In the genomic region with DNA sequence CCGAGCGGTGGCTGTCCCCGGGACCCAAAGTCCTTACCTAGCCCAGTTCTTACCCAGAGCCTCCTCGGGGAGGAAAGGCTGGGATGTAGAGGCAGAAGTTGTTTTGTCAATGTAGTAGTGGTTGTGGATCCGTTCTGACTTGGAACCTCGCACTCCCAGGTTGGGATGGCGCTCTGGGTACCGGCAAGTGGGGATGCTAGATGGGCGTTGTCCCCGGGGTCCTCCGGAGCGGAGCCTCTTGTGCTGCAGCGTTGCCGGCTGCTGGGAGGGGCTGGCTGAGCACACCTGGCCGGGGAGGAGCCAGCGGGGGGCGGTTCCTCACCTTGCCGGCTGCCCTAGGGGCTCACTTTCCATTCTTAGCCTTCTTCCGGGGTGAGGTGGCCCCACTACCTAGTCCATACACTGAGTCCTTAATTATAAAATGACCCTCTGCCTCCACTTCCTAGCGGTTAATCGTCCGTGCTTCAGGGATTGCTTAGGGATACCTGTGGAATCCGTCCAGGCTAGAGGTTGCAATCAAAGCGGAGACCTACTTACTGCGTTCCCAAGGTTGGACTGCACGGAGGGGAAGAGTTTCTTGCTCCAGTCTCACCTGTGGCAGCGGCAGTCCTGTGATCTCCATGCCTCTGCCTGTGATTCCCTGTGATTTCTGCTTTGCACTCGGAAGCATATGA, we compare ENCODE assay signal across 8 mouse cellular contexts. TPM values are rescaled to one million over a fixed set of nuclear protein-coding genes. Genes with fewer than 3 reads are reported as not detected.
A peak's percentile ranks its signal among the peaks of the same experiment; 100 is the strongest.
DNase-seq lines count a peak whose midpoint lies in the region; ATAC-seq lines count a peak whose summit lies in the region.

No protein-coding gene starts in this region.

- peak overlapping the region; percentile 72 for H3K9ac ChIP-seq in hindbrain, embryonic 15.5 days
- H3K9ac ChIP-seq in liver, embryonic 11.5 days (ENCODE audit: low read depth, low read length): peak overlapping the region; percentile 85

- DNase-seq in retina, postnatal 1 day: peak; percentile 19
- no peak for DNase-seq in retina, embryonic 14.5 days (ENCODE audit: low spot score)
- DNase-seq in embryo, embryonic 9.5 days (ENCODE audit: extremely low spot score): peak; percentile 33
- DNase-seq in liver, embryonic 11.5 days (ENCODE audit: low spot score): peak; percentile 52
- DNase-seq in adrenal gland, adult (ENCODE audit: inconsistent age in 2 of 2, low spot score in 1 of 2): no peak
- no peak for DNase-seq in left cerebral cortex, postnatal 14 days (ENCODE audit: low spot score in 2 of 2)

- H3K4me2 ChIP-seq in hindbrain, embryonic 15.5 days: peak overlapping the region; percentile 89
- peak overlapping the region; percentile 98 for H3K4me2 ChIP-seq in liver, embryonic 11.5 days

- 1% methylated on average over 28 of the region's 28 CpGs for WGBS in hindbrain, embryonic 15.5 days
- 3% methylated on average over 28 of the region's 28 CpGs for WGBS in liver, embryonic 11.5 days

- peak overlapping the region; percentile 76 for H3K4me3 ChIP-seq in hindbrain, embryonic 15.5 days
- H3K4me3 ChIP-seq in liver, embryonic 11.5 days (ENCODE audit: low read depth, low read length): peak overlapping the region; percentile 90

- H3K9me3 ChIP-seq in hindbrain, embryonic 15.5 days: no peaks in the 10 kb centered on the region
- no peaks in the 10 kb centered on the region for H3K9me3 ChIP-seq in liver, embryonic 11.5 days (ENCODE audit: control insufficient read depth, low read length)

- H3K27ac ChIP-seq in hindbrain, embryonic 15.5 days (replicated peaks): no peak overlapping the region
- H3K27ac ChIP-seq in liver, embryonic 11.5 days (ENCODE audit: low read depth, low read length): no peak overlapping the region

- ATAC-seq in hindbrain, embryonic 15.5 days (ENCODE audit: low FRiP score, low read depth): peak; percentile 25; the same call in 1 of the 2 replicates
- peak; percentile 29 for ATAC-seq in liver, embryonic 11.5 days (replicated peaks; ENCODE audit: low FRiP score)
- peak; percentile 20; the same call in 1 of the 2 replicates for ATAC-seq in monocyte, adult 5-6 weeks (replicated peaks; ENCODE audit: insufficient number of reproducible peaks, low FRiP score, low TSS enrichment, poor library complexity, severe bottlenecking)

- H3K36me3 ChIP-seq in hindbrain, embryonic 15.5 days: no peaks in the 10 kb centered on the region
- H3K36me3 ChIP-seq in liver, embryonic 11.5 days (ENCODE audit: control insufficient read depth, insufficient read depth, low read length): no peaks in the 10 kb centered on the region; the same call in 1 of the 2 replicates

- no peaks in the 10 kb centered on the region for H3K27me3 ChIP-seq in hindbrain, embryonic 15.5 days
- no peaks in the 10 kb centered on the region for H3K27me3 ChIP-seq in liver, embryonic 11.5 days (replicated peaks; ENCODE audit: control insufficient read depth, insufficient read depth, low read length)

- peaks cover 17% of the 10 kb centered on the region for H3K4me1 ChIP-seq in hindbrain, embryonic 15.5 days (replicated peaks)
- peaks cover 21% of the 10 kb centered on the region for H3K4me1 ChIP-seq in liver, embryonic 11.5 days (replicated peaks; ENCODE audit: control insufficient read depth, insufficient read depth, low read length)

- intact Hi-C loops in left cerebral cortex, postnatal 14 days (cut with DNase I): no loop called here

RNA-seq across cellular contexts. Expression of a gene that starts 0.9 kb away (rescaled TPM):
- 3.2 and 3.5 TPM in 2 replicates for polyA plus RNA-seq in hindbrain, embryonic 15.5 days (2015; fragmentation: Nextera tagmentation; extraction: Ambion mirVana)
- polyA plus RNA-seq in liver, embryonic 11.5 days (2014; fragmentation: Nextera tagmentation; extraction: Ambion mirVana): 27.2 and 27.8 TPM in 2 replicates
- total RNA-seq in monocyte, adult 5-6 weeks (2017): 2.9 to 12.0 TPM (median 5.7 TPM) in 3 replicates
- 1 to 10 TPM in 1 of 2 experiments, under 1 TPM in 1; 0.99 to 1.1 TPM for total RNA-seq in left cerebral cortex, postnatal 14 days (2021)

RNA-seq across cellular contexts. Expression of a gene that starts 17.6 kb away (rescaled TPM):
- polyA plus RNA-seq in hindbrain, embryonic 15.5 days (2015; fragmentation: Nextera tagmentation; extraction: Ambion mirVana): 89.0 and 89.9 TPM in 2 replicates
- 65.1 and 66.8 TPM in 2 replicates for polyA plus RNA-seq in liver, embryonic 11.5 days (2014; fragmentation: Nextera tagmentation; extraction: Ambion mirVana)
- 32.5 to 55.1 TPM (median 32.6 TPM) in 3 replicates for total RNA-seq in monocyte, adult 5-6 weeks (2017)
- 10 to 100 TPM; 27.4 to 31.8 TPM for total RNA-seq in left cerebral cortex, postnatal 14 days (2021)

RNA-seq across cellular contexts. Expression of a gene that starts 46.3 kb away (rescaled TPM):
- 0.16 TPM in 1 of 2 replicates, not detected in the other for polyA plus RNA-seq in hindbrain, embryonic 15.5 days (2015; fragmentation: Nextera tagmentation; extraction: Ambion mirVana)
- polyA plus RNA-seq in liver, embryonic 11.5 days (2014; fragmentation: Nextera tagmentation; extraction: Ambion mirVana): 0.49 and 0.77 TPM in 2 replicates
- not detected in 3 replicates for total RNA-seq in monocyte, adult 5-6 weeks (2017)
- not detected for total RNA-seq in left cerebral cortex, postnatal 14 days (2021)

Comparison
In these comparisons a context has a peak if more than half of its experiments do, and no peak if none do; other contexts are left out.
1. DNase-seq: peak in retina, postnatal 1 day (single experiment), embryo, embryonic 9.5 days (single experiment) and liver, embryonic 11.5 days (single experiment); none in retina, embryonic 14.5 days (single experiment), adrenal gland, adult (0 of 2) and left cerebral cortex, postnatal 14 days (0 of 2).
2. Peak in every context shown above with its lines, with median percentiles within 50 percentile points of each other: ATAC-seq.